Mouse (Mus musculus) spleen, adult 2 months (tissue): ENCODE data around the gene Loxl4.

Experiments used
- CTCF ChIP-seq: fragments of 200-500 bp; IDR thresholded peaks from 2 replicates; pipeline ENCODE4 v1.5.1; 2011; ENCODE audit warnings: mild to moderate bottlenecking, inconsistent platforms; ENCODE audit not compliant: insufficient read depth, insufficient read length, insufficient replicate concordance; ENCODE audit errors: extremely low read depth
- POLR2A ChIP-seq: fragments of 200-500 bp; IDR thresholded peaks from 2 replicates; pipeline ENCODE4 v1.6.1; 2011; ENCODE audit warnings: low read depth, low read length, inconsistent platforms

DNA sequence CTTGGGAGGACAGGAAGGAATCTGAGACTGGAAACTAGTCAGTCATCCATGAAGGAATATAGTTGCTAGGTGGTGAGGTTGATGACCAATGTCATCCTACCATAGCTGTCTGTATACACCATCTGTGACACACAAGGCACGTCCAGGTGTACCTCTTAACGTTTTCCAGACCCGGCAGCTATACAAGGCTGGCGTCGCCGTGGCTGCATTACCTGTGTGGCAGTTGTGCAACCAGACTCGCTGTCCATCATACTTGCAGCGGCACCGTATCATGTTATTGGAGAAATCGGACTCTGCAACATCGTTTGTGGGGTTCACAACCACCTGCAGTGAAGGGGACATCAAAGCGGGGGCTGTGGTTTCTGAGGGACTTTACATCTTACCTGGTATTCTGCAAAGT, 15.3 kb downstream of the Loxl4 start:
- TF ChIP-seq CTCF (no peak), POLR2A (no peak)
